Mouse (Mus musculus) gastrocnemius, adult 18-20 months (tissue): ENCODE results near the gene Dalrd3. TPM values are rescaled to one million over a fixed set of nuclear protein-coding genes. Genes with fewer than 3 reads are reported as not detected.
A peak's percentile ranks its signal among the peaks of the same experiment; 100 is the strongest.
"Not testable (repeated sequence)": the region's sequence is repeated elsewhere in the genome, so short reads cannot be mapped to it uniquely, and the experiment has no call there.

Experiments
- DNase-seq: peaks from one replicate; pipeline ENCODE4 v3.0.0; 2021; ENCODE audit warnings: low spot score
- total RNA-seq, 2 experiments: library from RNA; stranded (reverse); gene quantifications; 2 replicates each; pipeline ENCODE4 v1.2.3; 2021

The Dalrd3 gene
- total RNA-seq, 2 experiments from 2014 or later: 7.5 to 8.9 TPM

DNA sequence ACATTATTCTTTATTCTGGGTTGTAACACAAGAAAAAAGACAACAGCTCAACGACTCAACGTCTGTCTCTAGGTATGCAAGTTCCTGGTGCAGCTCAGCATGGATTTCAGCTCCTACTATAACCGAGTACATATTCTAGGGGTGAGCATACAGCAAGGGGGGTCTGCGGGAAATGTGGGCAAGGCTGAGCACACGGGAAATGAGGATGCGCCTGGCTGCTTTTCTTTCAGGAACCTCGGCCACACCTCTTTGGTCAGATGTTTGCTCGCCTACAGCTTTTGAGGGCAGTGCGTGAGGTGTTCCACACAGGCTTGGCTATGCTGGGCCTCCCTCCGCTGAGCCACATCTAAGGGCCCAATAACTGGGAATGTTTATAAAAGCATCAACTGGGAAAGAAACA is 2.6 kb downstream of the Dalrd3 start:
- DNase-seq: no peak

DNA sequence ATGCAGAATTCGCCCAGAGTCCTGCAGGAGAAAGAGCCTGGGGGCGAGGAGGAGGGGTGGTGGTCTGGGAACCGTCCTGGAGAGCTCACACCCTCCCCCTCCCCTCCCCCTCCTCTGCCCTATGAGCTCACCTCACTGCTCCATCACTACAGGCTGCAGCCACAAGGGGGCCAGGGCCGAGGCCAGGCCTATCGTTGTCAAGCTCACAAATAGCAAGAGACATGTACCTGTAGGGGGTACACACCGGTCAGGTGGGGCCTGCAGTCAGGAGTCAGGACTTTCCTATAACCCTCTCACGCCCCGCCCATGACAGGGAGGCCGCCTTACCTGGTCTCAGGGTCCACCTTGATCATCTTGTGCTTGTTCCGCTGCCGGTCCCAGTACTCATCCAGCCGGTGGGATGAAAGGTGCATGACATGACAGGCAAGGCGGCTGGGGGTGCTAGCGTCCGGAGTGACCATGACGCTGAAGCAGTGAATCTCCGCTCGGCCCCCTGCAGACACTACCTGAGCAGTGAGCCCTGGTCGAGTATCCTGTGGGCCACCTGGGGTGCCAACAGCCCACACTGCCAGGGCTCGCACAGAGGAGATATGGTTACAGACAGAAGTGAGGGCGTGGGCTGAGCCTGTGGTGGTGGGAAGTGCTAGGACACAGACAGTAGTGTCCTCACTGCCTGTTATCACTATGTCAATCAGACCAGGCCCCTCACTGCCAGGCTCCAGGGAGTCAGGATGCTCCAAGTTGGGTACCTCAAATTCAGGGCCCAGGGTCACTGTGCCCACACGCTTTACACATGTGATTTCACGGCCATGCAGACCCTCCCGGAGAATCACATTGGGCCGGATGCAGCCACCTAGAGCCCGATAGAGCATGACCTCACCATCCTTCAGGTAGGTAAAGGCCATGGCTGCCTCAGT is 4.3 kb downstream of the Dalrd3 start:
- peak; percentile 30 for DNase-seq

GRCm38 (mm10) chr9:108574921-108575320 is 5.2 kb downstream of the Dalrd3 start:
- no peak for DNase-seq

- DNase-seq: no peak
Measured at GRCm38 (mm10) chr9:108575321-108576297, 5.9 kb downstream of the Dalrd3 start.

GRCm38 (mm10) chr9:108577025-108577424 is 7.3 kb downstream of the Dalrd3 start:
- no peak for DNase-seq

DNA sequence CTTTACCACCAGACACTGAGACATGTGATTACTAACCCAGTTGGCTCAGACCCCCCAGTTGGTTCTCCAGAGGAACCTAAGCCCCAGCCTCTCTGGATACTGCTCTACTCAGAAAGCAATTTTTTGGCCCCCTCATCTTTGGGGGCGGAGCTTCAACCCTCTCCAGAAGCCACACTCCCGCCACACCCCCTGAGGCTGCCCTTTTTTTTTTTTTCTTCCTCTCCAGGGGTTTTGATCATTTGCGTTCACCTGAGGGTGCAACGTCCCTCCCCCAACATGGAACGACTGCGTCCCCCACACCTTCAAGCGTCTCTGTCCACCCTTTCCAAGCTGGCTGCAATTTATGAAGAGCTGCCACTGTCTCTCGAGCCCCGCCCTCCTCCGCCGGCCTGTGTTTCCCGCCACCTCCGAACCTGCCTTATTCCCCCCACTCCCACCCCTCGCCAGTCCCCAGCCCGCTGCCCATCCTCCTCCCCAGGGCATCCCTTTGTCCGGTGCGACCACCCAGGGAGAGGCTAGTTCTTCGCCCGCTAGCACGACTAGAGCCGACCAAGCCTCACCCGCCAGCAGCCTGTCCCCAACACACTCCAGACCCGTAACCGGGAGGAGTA is 8.4 kb downstream of the Dalrd3 start:
- peak; percentile 75 for DNase-seq

GRCm38 (mm10) chr9:108578545-108579343 is 9.1 kb downstream of the Dalrd3 start, which contains the start of gene Wdr6:
TSS of gene Wdr6 (minus strand) at chr9:108578739.
- DNase-seq: peak; percentile 90

- no peak for DNase-seq
Measured at GRCm38 (mm10) chr9:108579344-108579690, 9.6 kb downstream of the Dalrd3 start.

GRCm38 (mm10) chr9:108587571-108588180 is 18.0 kb downstream of the Dalrd3 start:
- DNase-seq: peak; percentile 52

- DNase-seq: no peak
Measured at GRCm38 (mm10) chr9:108589229-108589628, 19.5 kb downstream of the Dalrd3 start.

GRCm38 (mm10) chr9:108591462-108591861 is 21.8 kb downstream of the Dalrd3 start:
- DNase-seq: no peak

- DNase-seq: no peak
Measured at GRCm38 (mm10) chr9:108594354-108594753, 24.7 kb downstream of the Dalrd3 start.

GRCm38 (mm10) chr9:108596998-108597764 is 27.5 kb downstream of the Dalrd3 start, which contains the start of gene P4htm:
TSS of gene P4htm (minus strand) at chr9:108597667.
- DNase-seq: peak; percentile 47

DNA sequence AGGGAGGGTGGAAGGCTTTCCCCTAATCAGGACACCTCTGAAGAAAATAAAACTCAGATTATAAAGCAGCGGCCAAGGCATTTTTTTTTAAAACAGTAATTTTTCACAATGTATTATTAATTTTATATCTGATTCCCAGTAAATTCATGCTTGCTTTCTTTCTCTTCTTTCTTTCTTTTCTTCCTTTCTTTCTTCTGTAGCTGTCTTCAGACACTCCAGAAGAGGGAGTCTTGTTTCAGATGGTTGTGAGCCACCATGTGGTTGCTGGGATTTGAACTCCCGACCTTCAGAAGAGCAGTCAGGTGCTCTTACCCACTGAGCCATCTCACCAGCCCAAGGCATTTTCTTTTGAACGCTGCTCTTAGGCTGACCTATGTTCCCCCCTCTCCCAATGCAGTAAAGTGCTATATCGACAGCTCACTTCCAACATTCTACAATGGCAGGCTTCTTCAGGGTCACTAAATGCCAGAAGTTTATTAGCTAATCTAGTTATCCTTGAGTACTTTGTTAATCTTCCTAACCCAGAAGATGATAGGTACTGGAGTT is 29.4 kb downstream of the Dalrd3 start:
- no peak for DNase-seq

- DNase-seq: no peak
Measured at GRCm38 (mm10) chr9:108600011-108600410, 30.3 kb downstream of the Dalrd3 start.

GRCm38 (mm10) chr9:108601986-108602385 is 32.3 kb downstream of the Dalrd3 start:
- no peak for DNase-seq

GRCm38 (mm10) chr9:108607929-108608328 is 38.2 kb downstream of the Dalrd3 start:
- not testable (repeated sequence) for DNase-seq

DNA sequence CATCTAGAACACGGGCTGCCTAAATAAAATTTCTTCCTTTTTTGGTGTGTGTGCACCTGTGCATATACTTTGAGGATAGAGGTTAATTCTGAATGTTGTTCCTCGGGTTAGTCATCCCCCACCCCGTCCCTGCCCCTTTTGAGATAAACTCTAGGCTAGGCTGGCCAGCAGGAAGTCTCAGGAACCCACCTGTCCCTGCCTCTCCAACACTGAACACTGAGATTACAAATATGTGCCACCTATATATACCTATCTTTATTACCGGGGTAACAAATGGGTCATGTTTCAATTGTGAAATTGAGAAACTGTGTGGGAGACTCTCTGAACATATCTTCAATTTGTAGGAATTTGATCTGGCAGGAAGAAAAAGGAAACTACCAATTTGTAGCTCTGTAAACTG is 39.2 kb downstream of the Dalrd3 start:
- DNase-seq: no peak

GRCm38 (mm10) chr9:108611488-108611887 is 41.8 kb downstream of the Dalrd3 start:
- no peak for DNase-seq
